ENCODE assay signal across 31 mouse cellular contexts in genomic region chr9:63380326-63380725, GRCm38 (mm10).
"Had no signal": no experiment of that assay in that cellular context is flagged by ENCODE, and none has a peak within 500 bp of the region (broad histone marks: within the 10 kb centered on the region; RNA-seq: fewer than 3 reads in every experiment).

No protein-coding gene starts in this region.

- H3K27ac ChIP-seq: limb, embryonic 10.5 days; limb, embryonic 12.5 days; limb, embryonic 13.5 days; limb, embryonic 15.5 days; liver, embryonic 12.5 days; liver, embryonic 13.5 days; liver, embryonic 14.5 days; liver, embryonic 15.5 days; lung, embryonic 15.5 days; macrophage; midbrain, embryonic 10.5 days; midbrain, embryonic 12.5 days; midbrain, embryonic 13.5 days; midbrain, embryonic 15.5 days; neural tube, embryonic 12.5 days had no signal

- H3K27me3 ChIP-seq: limb, embryonic 12.5 days; limb, embryonic 13.5 days; limb, embryonic 15.5 days; liver, embryonic 12.5 days; liver, embryonic 13.5 days; liver, embryonic 15.5 days; lung, embryonic 15.5 days; midbrain, embryonic 12.5 days; midbrain, embryonic 13.5 days; midbrain, embryonic 15.5 days; neural tube, embryonic 12.5 days had no signal

- ATAC-seq: liver, embryonic 12.5 days; liver, postnatal 0 days; lung, postnatal 0 days; midbrain, embryonic 13.5 days; midbrain, embryonic 15.5 days; midbrain, embryonic 16.5 days had no signal

- H3K36me3 ChIP-seq: limb, embryonic 12.5 days; limb, embryonic 15.5 days; liver, embryonic 13.5 days; liver, embryonic 15.5 days; lung, embryonic 15.5 days; midbrain, embryonic 10.5 days; midbrain, embryonic 12.5 days; midbrain, embryonic 15.5 days; neural tube, embryonic 12.5 days had no signal

- H3K4me3 ChIP-seq: limb, embryonic 10.5 days; limb, embryonic 12.5 days; limb, embryonic 13.5 days; limb, embryonic 15.5 days; liver, embryonic 12.5 days; liver, embryonic 13.5 days; liver, embryonic 15.5 days; lung, embryonic 15.5 days; megakaryocyte, embryonic 14.5 days; midbrain, embryonic 10.5 days; midbrain, embryonic 12.5 days; midbrain, embryonic 13.5 days; midbrain, embryonic 15.5 days; myocyte; neural tube, embryonic 12.5 days had no signal

- H3K4me2 ChIP-seq: limb, embryonic 12.5 days; limb, embryonic 13.5 days; limb, embryonic 15.5 days; liver, embryonic 11.5 days; liver, embryonic 12.5 days; liver, embryonic 13.5 days; liver, embryonic 15.5 days; lung, embryonic 14.5 days; lung, embryonic 15.5 days; midbrain, embryonic 12.5 days; midbrain, embryonic 13.5 days; midbrain, embryonic 15.5 days; neural tube, embryonic 12.5 days had no signal

- H3K9ac ChIP-seq: limb, embryonic 12.5 days; limb, embryonic 13.5 days; limb, embryonic 15.5 days; liver, embryonic 12.5 days; liver, embryonic 13.5 days; liver, embryonic 14.5 days; liver, embryonic 15.5 days; liver, postnatal 0 days; lung, embryonic 14.5 days; lung, embryonic 15.5 days; midbrain, embryonic 12.5 days; midbrain, embryonic 13.5 days; midbrain, embryonic 15.5 days; neural tube, embryonic 12.5 days had no signal

- H3K9me3 ChIP-seq: limb, embryonic 10.5 days; limb, embryonic 12.5 days; limb, embryonic 13.5 days; limb, embryonic 15.5 days; liver, embryonic 12.5 days; liver, embryonic 13.5 days; liver, embryonic 15.5 days; lung, embryonic 15.5 days; megakaryocyte, embryonic 14.5 days; midbrain, embryonic 10.5 days; midbrain, embryonic 12.5 days; midbrain, embryonic 13.5 days; midbrain, embryonic 15.5 days; neural tube, embryonic 12.5 days had no signal

- DNase-seq: left cerebral cortex, postnatal 4 days; liver; liver, embryonic 13.5 days; liver, postnatal 0 days; lung, adult 18-20 months; lung, adult 2 months; lung, embryonic 14.5 days; lung, postnatal 10 days; lung, postnatal 14 days; lung, postnatal 36 days; lung, postnatal 4 days; midbrain, embryonic 14.5 days had no signal
